Mouse (Mus musculus) 3134 (cell line): ENCODE measurements around the gene Cit.

Source experiments
- DNase-seq: peaks from one replicate; pipeline ENCODE4 v3.0.0-alpha.2; 2011; ENCODE audit warnings: low spot score; ENCODE audit not compliant: insufficient read length; ENCODE audit errors: extremely low read depth

Gene Cit

DNA sequence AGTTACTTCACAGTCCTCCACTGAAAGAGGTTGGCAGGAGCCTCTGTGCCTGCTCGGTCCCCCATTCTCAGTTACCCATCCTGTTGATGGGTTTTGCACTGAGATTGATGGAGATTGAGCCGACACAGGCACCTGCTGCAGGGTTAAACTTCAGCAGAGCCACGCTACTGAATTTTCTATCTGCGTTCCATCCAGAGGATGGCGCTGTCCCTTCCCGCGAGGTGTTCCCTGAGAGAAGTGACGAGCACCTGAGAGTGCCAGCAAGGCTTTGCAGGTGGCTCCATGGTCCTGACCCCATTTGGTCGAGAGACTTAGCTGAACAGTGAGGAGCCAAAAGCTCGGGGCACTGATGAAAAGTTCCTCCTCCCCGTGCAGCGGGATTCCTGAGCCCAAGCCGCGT lies 111.0 kb downstream of the Cit start:
- DNase-seq = no peak

GRCm38 (mm10) chr5:115957177-115957576 lies 112.1 kb downstream of the Cit start:
- no peak for DNase-seq

- DNase-seq = no peak
Measured at GRCm38 (mm10) chr5:115958344-115958743, 113.3 kb downstream of the Cit start.

- DNase-seq = no peak
Measured at GRCm38 (mm10) chr5:115958814-115959213, 113.7 kb downstream of the Cit start.

GRCm38 (mm10) chr5:115961809-115962208 lies 116.7 kb downstream of the Cit start:
- no peak for DNase-seq

GRCm38 (mm10) chr5:115971236-115971635 lies 126.2 kb downstream of the Cit start:
- no peak for DNase-seq

- no peak for DNase-seq
Measured at GRCm38 (mm10) chr5:115975672-115976071, 130.6 kb downstream of the Cit start.

GRCm38 (mm10) chr5:115976446-115976845 lies 131.4 kb downstream of the Cit start:
- DNase-seq = no peak

DNA sequence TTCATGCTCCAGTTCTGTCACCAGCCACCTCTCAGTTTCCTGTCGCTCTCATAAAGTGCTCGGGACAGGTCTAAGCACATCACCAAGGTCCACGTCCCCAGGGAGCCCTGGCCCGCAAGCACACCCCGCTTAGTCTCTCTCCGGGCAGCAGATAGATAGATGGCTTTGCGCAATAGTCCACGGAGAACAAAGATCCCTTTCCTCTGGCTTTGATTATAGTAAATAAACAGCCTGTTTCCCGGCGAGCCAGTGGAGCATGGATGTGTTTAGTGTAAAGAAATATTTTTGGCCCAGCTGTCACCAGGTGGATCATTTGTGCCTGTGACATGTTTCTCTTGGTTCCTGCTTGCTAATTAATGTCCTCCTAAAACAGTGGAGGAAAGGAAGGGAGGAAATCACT lies 132.2 kb downstream of the Cit start:
- no peak for DNase-seq

DNA sequence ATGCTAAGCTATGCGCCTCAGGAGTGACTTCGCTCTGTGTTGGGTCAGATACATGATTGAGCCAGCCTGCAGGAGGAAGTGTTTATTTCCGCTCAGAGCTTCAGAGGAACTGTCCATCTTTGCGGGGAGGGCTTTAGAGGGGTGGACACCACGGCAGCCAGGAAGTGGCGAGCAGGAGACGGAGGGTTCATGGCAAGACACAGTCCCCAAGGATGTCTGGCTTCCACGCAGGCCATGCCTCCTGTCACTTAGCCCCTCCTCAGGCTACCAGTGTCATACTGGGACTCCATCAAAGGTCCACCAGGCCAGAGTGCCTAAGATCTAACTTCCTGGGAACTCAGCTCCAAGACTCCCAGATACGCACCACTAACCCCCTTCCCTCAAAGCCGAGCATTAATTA lies 132.7 kb downstream of the Cit start:
- no peak for DNase-seq

DNA sequence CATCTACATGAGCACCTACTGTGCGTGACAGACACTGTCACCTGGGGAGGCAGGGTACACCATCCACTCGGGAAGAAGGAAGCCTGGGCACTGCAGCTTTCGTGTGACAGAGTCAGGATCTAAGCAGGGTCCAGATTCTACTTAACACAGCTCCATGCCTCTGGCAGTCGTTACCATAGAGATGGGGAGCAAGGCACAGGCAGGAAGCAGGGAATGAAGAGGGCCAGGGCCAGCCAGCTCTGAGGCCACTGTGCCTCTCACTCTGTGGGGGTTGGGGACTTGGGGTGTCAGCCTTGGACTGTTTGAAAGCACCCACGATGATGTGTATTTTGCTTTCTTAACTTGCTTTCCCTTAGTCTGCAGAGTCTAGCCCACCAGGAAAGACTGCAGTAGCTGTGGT lies 133.2 kb downstream of the Cit start:
- no peak for DNase-seq

DNA sequence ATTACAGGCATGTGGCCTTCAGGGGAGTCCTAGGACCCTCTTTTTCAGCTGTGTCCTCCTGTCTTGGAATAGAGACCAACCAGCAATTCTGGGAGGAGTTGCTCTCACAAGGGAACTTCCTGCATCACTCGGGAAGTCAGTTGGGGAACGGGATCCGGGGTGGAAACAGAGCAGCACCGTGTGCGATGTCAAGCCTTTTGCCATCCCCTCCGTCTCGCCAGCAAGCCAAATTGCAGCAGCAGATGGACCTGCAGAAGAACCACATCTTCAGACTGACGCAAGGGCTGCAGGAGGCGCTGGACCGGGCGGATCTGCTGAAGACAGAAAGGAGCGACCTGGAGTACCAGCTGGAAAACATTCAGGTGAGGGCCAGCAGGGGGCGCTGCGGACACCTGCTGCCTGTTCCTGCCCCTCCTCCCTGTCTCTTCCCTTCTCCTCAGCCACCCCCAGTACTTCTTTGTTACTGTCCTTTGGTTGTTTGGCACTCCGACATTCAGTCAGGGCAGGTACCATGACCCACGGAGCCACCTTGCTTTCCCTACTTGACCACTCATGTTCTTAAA lies 134.1 kb downstream of the Cit start:
- no peak for DNase-seq

- no peak for DNase-seq
Measured at GRCm38 (mm10) chr5:115980537-115980936, 135.5 kb downstream of the Cit start.

DNA sequence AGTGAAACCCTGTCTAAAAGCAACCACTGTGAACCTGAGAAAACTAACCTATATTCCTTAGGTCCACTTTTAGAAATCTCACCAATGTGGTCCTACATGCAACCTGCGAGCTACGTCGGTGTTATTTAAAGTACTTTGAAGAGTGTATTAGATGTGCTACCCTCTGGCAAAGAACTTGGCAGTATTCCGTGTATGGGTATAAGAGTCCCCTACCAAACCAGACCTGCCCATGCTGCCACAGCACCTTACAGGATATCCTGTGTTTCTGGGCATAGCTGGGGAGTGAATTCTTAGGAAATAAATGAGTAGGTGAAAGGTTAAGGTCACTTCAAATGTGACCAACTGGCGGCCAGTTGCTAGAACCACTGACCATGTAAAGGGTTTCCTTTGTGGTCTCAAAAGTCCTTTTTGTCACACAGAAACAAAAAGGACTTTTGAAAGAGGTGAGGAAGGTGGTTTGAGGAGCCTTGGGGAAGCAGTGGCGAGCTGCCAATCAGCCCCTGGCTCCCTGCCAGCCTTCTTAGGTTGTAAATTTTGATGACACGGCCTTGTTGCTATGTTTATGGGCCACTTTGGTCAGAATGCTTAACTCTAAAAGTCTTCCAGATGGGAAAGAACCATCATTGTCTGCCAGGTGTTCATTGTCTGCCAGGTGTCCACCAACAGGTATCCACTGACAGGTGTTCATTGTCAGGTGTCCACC lies 137.7 kb downstream of the Cit start:
- peak; percentile 28 for DNase-seq

DNA sequence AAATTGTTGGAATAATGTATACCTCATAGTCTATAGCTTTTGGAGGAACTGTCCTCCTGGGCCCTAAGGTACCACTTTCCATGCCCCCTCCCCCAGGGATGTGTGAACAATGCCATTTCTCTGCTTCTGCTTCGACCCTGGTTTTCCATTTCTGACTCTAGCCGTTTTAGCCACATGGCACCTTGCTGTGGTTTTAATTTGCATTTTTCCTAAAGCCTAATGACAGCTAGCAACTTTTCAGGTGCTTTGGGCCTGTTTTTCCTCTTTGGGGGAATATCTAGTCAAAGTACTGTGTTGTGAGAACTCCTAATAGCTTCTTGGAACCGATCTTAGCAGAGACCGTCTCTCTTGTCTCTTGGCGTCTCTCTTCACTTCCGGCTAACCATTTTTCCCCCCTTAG lies 139.3 kb downstream of the Cit start:
- no peak for DNase-seq

- DNase-seq = no peak
Measured at GRCm38 (mm10) chr5:115985101-115985500, 140.0 kb downstream of the Cit start.

DNA sequence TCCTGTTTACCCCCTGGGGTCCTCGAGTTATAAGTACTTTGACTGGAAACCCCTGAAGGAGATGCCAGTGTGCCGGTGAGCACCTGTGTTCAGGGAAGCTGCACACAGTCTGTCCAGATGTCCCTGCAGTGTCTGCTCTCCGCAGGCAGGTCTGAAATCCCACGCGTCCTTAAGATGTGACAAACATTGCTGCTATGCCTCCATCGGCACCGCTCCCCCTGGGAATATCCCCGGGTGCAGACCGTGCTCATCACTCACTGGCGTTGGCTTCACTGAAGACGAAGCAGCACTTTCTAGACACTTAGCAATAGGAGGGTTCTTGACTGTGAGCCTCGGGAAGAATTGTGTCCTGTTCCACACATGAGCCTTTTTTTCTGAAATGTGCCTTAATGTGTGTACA lies 142.2 kb downstream of the Cit start:
- no peak for DNase-seq

DNA sequence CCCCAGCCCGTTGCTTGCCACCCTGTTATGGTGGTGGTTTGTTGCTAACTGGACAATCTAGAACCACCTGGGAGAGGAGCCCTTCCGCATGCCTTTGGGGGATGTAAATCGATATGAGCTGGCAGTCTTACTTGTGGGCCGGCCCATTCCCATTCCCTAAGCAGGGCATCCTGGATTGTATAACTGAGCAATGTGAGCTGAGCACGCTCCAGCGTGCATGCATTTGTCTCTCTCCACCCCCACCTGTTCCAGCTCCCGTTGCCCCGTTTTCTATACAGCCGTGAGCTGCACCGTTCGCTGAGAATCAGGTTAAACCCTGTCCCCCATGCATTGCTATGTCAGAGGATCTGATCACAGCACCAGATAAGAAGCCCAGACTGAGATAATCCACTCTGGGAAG lies 146.6 kb downstream of the Cit start:
- DNase-seq = no peak

DNA sequence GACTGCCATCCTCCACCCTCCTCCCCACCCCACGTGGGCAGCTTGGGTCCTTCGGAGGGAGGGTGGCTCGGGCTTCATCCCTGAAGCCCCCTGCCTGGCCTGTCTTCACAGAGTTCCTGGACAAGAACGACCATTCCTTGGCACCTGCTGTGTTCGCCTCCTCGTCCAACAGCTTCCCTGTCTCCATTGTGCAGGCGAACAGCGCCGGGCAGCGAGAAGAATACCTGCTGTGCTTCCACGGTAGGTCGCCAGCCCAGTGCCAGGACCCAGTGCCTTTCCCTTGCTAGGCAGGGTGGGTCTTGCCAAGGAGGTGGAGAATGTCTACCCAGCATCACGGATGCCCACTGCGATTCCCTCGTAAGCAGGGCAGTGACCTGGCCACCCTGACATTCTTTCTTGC lies 149.0 kb downstream of the Cit start:
- no peak for DNase-seq

DNA sequence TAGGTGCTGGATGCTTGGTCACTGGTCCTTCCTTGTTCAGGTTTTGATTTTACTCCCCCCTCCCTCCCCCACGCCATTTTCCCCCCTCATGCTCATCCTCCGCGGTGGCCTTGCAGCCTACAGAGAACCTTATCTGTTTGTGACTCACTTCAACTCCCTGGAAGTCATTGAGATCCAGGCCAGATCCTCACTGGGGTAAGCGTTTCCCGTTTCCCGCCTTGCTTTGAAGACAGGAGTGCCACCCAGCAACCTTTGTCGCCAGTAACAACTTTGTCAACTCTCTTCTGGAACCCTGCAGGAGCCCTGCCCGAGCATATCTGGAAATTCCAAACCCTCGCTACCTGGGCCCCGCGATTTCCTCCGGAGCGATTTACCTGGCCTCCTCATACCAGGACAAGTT lies 152.3 kb downstream of the Cit start:
- no peak for DNase-seq

DNA sequence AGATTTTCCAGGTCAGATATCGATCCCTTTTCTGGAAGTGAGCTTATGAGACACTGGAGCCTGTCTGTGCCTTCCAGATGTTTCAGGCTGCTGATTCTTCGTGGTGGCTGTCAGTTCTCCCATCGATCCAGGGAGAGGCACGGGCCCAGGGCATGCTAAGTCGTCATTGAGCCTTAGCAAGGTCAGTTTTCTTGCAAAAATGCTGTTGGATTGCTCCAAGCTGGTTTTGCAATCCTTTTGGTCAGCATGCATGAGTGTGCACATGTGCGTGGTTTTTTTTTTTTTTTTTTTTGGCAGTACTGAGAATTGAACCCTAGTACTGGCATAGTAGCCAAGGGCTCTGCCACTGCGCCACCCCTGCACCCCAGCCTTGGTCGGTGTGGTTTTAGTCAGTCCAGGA lies 158.1 kb downstream of the Cit start:
- no peak for DNase-seq

DNA sequence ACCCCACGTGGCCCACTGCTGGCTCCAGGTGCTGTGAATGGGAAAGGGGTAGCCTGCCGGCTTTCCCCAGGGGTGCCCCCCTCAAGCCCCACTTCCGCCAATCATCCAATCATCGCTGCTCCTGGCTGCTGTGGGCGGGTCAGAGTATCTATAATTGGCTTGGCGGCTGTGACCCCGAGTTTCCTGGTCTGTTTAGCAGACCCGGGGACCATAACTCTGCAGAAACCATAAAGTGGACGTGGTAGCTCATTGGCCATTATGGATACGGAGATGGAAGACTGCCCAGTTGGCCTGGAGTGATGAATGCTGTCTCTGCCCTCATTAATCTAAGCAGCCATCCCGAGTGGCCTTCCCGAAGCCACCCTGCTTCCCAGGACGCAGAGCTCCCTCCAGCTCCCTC lies 158.7 kb downstream of the Cit start:
- DNase-seq = no peak

DNA sequence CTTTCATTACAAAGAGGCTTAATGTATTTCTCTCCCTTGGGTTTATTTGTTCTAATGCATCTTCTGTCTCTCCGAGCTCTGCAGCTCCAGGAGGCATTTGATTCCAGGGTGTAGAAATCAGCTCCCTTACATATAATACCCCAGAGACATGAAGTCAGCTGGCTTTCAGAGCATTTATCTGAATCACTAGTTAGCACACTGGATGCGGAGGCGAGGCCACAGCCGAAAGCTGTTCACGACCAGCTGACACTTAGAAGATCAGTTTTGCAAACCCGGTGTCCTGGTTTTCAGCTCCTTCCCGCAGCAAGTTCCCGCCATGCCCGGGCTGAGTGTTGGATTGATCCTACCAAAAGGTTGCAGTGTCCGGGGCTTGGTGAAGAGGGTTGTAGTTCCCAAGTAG lies 159.2 kb downstream of the Cit start:
- no peak for DNase-seq
